Mouse (Mus musculus) spleen, postnatal 10 days (tissue): ENCODE data around the gene Shc4.

Experiments
- DNase-seq, 2 experiments: peaks; one replicate each; pipeline ENCODE4 v3.0.0; 2021 to 2022; ENCODE audit warnings: low spot score in 2 of 2

Shc4 gene

DNA sequence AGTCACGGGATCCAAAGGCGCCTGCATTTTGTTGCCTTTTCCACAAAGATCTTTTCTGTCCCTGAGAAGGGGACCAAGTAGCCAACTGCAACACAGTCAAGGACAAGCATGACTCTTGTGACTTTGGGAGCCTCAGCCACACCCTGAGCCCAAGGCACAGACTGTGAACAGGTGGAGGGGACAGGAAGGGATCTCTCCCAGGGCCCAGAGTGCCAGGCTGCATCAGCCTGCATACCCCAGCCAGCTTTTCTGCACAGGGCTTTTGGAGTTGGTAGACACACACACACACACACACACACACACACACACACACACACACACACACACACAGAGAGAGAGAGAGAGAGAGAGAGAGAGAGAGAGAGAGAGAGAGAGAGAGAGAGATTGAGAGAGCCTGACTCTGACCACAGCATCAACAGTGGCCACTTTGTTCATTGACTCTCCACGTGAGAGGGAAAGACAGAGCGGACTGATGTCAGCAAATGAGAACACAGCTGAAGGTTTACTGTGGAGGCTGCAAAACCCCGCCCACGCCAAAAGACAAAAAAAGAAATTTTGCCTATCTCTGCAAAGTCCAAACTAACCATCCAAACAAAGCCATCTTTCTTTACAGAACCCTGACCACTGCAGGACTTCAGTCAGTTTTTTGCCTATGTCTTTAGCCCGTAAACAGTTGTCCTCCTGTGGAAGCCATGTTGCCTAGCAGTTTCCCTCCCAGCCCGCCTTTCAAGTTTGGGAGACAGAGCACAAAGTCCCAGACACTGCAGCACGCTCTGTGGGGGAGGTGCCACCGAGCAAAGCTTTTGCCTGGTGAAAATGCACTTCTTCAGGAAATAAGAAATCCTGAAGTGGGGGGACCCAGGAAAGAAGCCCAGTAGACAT lies 39.1 kb downstream of the Shc4 start:
- DNase-seq, result no peak

DNA sequence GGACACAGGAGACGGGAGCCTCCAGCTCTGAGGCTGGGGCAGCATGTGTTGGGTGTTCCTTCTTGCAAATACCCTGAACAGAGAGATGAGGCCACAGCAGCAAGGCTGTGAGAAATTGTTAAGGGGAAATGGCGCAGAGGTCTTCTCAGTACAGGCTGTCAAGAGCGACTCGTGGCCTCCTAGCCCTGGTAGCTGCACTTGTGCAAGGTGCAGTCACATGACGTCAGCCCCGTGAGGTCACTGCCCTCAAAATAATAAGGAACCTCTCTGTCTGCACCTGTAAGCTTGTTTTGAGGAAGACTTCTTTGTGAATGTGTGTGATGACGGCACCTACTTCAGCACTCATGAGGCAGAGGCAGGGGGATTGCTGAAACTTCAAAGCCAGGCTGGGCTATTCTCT lies 40.1 kb downstream of the Shc4 start:
- no peak for DNase-seq

DNA sequence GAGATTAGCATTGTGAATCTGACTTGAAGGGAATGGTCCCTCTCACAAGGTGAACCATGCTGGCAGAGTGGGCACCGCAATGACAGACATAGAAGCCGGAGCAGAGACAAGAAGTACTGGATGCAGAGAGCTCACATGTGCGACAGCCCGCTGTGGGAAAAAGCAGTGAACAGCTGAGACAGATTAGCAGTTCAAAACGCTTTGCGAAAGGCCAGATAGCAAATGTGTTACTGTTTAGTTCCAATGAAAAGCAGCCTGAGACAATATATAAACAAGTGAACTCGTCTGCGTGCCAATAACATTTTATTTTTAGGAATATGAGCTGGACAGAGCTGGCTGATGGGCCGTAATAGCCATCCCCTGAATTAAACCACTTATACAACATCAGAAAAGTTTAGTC lies 42.1 kb downstream of the Shc4 start:
- DNase-seq, result no peak

DNA sequence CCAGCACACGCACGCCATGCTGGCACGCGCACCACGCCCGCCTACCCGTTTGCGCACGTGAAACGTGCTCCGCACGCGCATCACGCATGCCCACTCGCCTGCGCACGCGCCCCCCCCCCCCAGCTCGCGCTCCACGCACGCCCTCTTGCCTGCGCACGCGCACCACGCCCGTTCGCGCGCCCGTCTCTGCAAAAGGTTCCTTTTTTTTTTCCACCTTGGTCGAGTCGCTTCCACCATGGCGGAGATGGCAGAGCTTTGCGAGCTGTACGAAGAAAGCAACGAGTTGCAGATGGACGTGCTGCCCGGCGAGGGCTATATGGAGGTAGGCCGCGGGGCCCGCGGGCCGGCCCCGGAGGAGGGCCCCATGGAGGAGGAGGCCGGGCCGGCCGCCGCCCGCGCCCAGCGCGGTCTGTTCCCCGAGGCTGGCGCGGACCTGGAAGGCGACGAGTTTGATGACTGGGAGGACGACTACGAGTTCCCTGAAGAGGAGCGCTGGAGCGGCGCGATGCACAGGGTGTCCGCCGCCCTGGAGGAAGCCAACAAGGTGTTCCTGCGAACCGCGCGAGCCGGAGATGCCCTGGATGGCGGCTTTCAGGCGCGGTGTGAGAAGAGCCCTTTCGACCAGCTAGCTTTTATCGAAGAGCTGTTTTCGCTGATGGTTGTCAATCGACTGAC lies 50.9 kb downstream of the Shc4 start, which contains the start of gene Eid1:
Gene Eid1, plus strand, starts transcription at position 139 of the 675 bp plus-strand sequence.
- peak; percentile 78 to 85 for DNase-seq

DNA sequence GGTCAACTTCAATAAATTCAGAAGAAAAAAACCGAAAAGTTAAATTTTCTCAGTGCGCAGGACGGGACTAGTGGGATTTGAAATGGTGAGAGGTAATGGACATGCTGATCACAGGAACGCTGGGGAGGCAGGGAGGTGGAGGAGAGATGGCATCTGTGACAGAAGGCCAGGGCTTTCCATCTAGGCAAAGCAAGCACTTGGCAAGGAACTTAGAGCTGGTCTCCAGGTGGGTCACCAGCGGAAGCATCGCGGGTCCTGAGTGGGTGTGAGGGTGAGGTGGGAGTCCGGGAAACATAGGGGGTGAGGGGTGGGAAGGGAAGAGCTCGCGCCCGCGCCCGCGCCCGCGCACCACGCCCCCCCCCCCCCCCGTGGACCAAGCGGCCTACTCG lies 51.4 kb downstream of the Shc4 start:
- peak in 1 of 2 experiments; percentile 44 for DNase-seq

DNA sequence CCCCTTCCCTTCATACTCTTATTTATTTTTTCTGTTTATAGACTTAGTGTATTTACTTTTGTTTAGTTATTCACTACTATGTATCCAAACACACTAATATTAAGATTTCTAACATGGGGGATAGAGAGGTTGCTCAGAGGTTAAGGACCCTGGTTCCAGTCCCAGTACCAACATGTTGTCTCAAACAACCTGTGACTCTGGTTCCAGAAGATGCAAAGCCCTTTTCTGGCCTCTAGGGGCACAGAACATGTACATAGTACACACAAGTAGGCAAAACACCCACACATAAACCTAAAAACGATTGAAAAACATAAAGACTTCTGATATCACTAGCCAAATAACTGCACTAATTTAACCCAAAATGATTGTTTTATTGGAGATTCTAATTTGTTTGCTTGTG lies 53.1 kb downstream of the Shc4 start:
- peak in 1 of 2 experiments; percentile 43 for DNase-seq

DNA sequence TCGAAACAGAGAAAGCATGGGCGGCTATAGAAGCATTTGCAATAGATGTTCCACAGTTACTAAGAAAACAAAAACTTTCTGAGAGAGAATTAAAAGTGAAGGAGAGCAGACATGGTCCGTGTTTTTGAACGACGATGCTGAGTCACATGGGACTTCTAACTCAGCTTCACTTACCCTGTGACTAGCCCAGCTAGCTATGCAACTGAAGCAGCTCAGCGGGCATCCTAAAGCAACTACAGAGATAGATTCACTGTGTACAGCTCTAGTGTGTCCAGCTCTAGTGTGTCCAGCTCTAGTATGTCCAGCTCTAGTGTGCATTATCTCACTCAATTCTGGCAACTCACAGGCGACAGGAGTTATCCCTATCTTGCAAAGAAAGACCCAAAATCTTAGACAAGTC lies 56.2 kb downstream of the Shc4 start:
- peak in 1 of 2 experiments; percentile 20 for DNase-seq

DNA sequence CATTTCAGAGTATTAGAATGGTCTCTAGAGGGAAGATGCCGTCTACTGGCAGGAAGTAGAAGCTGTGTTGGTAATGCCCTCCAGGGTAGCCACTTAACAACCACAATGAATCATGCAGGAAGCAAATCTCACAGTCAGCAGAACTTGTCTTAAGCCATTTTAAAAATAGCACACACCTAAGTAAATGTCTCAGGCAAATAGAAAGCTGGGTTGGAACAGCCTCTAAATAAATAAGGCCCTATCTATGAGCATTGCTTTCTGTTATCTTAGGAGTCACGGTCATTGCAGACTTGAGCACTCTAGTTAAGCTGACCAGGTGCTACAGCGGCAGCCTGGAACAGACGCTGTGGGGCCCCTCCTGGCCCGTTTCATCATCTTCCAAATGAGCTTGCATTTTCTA lies 56.8 kb downstream of the Shc4 start:
- no peak for DNase-seq

DNA sequence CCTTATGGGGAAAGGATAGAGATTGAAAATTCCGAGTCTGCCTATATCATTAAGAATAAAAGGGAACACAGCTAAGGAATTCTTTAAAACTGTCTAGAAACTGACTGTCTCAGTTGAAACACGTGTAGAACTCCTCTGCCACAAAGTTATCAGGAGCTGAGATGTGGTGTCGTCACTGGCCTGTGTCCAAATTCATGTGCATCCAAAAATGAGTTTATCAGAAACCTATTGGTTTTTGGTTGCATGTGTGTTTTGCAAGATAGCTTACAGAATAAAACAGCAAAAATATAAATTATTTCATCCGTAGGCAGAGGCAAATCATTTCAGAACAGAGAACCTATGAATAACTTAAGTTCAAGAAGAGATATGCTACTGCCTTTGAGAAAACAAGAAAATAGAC lies 57.3 kb downstream of the Shc4 start:
- DNase-seq, result peak; percentile 26 to 70

DNA sequence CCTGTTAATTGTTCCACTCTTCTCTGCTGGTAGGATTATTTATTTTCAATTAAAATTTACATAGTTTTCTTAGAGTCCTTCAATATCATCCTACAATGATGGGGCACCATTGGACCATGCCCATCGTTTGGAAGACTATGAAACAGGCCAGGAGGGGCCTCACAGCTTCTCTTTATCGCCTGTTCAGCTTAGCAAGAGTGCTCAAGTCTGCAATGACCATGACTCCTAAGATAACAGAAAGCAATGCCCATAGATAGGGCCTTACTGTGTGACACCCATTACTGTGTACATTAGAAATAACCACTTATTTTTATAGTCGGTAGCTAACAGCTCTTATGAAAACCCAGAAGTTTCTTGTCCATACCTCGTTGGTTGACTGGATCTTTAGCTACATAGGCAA lies 58.0 kb downstream of the Shc4 start:
- no peak for DNase-seq

DNA sequence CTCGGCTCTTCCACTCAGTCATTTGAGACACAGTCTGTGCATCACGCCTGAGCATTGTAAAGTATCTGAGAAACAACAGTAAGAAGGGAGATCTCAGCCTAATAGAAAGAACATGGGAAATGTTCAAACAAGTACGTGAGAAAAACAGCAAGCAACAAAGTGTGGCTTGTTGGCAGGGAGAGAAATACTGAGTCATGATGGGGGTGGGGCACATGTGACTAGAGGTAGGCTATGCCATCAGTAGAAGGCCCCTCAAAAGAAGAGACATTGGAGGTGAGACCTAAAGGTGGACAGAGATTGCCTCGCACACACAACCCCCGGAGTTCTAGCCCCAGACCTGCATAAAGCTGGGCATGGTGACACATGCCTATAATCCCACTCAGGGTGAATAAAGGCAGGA lies 58.7 kb downstream of the Shc4 start:
- peak; percentile 22 to 46 for DNase-seq

DNA sequence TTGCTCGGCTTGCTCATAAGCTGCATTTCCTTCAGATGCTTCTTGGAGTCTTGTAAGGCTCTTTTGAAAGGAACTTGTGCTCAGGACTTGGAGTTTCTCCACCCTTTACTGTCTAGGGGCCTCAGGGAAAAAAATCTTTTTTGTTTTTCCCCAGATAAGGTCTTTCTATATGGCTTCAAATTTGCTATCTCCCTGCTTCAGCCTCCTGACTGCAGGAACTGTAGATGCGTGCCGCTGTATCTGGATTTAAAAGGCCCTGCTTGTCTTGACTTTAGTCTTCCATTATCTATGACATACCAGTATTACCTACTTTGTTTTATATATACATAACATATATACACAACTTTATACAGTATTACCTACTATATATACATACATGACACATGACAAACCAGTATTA lies 61.4 kb downstream of the Shc4 start:
- no peak for DNase-seq

DNA sequence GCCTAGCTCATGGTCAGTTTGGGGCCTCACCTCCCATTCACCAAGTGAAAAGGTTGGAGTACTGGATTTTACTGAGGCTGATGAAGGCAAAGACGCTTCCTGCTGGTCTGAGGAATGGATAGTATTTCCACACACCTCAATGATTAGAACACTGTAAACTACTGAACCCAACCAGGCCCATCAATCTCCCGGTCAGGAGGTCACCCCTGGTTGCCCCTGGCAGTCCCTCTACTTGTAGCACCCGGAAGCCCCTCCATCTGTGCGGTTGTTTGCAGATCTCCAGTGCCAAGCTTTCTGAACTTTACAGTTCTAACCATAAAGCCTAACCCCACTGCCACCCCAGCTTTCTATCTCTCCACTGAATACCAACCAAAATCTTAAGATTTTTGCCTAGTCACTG lies 62.8 kb downstream of the Shc4 start:
- peak in 1 of 2 experiments; percentile 14 for DNase-seq

DNA sequence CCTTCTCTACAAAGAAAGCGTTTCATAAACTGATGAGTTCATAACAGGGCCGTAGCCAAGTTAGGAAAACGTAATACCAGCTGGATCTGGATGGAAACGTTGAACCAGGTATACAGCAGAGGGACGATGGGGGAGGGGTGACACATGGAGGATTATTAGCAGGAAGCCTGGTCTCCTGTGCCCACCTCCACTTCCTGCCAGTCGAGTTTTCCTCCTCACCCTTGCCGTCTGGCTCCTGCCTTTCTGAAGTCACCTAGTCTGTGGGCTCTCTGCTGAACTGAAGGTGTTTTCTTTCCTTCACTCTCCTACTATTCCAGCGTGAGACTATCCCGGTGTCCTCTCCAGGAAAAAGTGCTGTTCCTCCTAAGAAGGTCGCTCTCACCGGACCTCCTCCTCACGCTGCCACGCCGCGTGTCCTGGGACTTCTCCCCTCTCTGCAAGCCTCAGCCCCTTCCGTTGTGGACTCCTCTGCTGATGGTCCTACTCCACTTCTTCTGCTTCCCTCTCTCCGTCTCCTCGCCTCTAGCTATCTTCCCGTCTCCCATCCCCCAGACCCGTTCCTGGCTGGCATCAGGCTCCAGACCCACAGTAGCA lies 63.3 kb downstream of the Shc4 start:
- peak; percentile 18 to 55 for DNase-seq

DNA sequence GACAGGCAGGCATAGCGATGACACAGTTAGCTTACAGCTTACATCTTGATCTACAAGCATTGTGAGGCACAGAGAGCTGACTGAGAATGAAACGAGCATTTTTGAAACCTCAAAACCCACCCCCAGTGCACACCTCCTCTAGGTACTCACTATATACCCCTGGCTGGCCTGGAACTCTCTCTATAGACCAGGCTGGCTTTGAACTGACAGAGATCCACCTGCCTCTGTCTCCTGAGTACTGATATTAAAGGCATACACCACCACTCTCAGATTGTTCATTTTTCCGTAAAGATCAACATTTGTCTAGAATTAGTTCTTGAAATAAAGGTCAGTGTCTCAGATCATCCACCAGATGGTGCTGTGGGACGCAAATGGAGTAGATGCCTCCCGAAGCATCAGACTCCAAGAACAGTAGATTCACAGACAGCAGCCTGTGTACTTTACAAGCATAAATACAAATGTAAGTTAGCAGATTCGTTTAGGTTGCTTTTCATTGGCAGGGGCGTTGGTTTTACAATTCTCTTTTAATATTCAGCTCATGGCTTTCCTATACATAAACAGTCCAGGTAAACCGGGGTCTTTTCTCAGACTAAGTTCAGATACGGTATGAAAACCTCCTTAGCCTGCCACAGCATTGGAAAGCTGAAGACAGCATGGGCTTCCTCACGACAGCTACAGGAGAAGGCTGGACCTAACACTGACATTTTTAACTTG lies 64.0 kb downstream of the Shc4 start:
- peak; percentile 56 to 82 for DNase-seq

DNA sequence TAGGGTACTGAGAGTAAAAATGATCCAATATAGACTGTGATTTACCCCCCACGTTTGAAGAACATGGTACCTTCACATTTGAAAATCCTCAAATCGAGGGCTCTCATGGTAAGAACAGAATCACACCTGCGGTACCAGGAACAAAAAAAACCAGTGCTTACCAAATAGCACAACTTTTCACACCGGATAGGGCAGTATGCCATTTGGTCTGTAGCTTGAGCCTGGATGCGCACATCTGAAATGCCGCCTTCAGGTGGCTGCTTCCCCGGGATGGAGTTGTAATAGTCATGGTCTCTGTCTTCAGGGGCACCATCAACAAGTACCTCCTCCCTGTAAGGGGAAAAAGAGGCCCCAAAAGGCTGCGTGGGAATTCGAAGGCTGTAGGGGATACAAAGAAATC lies 68.6 kb downstream of the Shc4 start:
- DNase-seq, result no peak

DNA sequence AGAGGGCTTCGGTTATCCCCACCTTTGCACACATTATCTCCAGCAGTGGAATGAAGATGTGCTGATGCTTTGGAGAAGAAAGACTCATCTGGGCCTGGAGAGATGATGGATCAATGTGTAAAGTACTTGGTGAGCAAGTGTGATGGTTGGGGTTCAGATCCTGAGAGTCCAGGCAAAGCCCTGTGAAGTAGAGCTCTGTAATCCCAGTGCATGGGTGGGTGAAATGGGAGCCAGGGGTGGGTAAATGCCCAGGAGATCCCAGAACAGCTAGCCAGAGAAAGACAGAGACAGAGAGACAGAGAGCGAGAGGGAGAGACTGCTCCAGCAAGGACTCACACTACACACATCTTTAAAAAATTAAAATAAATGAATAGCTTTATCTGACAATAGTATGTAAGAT lies 70.7 kb downstream of the Shc4 start:
- no peak for DNase-seq

DNA sequence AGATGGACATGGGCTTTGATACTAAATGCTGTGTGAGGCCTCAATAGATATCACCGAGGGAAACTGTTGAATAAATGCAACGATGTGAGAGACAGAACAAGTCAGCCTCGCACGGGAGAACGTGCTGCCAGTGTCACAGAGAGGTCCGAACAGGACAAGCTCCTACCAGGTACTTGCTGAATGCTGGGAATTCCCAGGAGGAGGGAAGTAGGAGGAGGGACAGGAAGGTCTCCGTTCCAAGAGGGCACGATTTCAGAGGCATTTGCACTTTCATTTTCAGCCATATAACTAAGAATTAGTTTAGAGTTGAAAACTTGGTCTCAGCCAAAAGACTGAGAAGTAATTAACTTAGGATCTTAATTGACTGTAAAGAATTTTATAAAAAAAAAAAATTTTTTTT lies 72.4 kb downstream of the Shc4 start:
- DNase-seq, result no peak

DNA sequence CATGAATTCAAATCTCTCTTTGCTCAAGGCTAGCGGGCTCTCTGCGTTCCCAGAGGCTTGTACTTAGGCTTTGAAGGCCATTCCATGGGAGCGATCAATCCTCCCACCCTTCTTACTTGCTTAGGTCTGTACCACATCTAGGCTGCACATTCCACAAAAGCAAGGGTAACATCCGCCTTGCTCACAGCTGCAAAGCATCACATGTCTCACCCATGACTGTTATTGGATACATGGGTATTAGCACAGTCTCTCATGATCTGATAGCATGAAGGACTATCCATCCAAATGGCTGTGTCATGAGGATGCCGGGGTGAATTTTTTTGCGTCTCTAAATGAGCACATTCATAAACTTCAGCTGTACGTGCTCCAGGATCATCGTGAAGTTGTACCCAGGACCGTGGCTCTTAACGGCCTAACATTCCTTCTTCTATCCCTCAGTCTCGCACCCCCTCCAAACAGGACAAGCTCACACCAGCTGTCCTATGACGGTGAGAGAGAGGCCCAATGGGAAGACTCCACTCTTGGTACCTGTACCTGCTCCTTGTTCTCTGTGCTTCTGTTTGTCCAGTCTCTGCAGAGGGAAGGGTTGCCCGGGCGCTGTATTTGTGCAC lies 73.1 kb downstream of the Shc4 start:
- no peak for DNase-seq

DNA sequence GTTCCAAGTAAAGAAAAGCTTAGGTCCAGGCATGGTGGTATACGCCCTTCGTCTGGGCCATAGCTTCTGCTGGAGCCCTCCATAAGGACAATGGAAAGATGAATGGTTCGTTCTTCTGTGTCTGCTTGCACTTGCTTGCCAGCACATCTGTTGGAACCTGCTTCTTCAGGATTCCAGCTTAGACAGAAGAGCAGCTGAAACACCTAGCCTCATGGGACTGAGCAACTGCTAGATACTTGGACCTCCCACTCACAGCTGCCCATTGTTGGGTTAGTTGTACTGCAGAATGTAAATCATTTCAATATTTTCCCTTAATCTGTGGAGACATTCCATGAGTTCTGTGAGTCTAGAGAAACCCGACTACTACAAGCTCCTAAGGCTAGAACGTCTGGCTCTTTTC lies 73.9 kb downstream of the Shc4 start:
- DNase-seq, result no peak

DNA sequence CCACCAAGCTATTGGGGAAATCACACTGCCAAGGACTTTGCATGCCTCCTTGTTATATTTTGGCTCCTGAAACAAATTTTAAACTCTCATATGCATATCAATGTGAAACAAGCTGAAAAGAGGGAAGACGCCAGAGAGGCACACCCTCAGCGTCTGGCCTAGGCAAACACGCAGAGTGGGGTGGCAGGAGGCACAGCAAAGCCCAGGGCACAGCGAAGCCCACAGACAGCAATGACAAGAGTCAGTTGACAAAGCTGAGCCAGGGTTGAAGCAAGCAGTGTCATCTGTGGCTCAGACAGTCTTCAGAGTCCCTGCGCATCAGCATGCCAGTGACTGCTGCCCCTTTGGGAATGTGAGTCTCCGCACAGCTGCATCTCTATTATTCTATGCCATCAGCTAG lies 79.0 kb downstream of the Shc4 start:
- no peak for DNase-seq

DNA sequence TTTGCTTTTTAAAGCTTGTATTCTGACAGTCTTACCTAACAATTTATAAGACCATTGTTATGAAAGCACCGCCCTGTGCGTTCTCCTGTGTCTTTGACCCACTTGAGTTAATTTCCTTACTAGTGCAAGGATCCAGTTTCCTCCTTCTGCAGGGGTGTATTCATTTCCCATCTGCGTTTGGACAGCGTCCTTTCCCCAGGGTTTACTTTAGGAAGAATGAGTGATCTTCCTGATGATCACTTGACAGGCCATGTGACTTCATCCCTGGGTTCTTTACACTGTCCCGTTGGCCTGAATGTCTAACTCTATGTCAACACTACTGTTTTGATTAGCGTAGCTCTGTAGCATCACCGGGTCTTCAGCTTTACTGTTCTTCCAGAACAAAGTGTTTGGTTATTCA lies 86.6 kb downstream of the Shc4 start:
- no peak for DNase-seq
